Mouse (Mus musculus) ES-E14 (cell line): ENCODE results near the gene Mtx1.

Experiments
- CHD2 ChIP-seq: IDR thresholded peaks from 2 replicates; pipeline ENCODE4 v1.6.1; 2014; ENCODE audit warnings: mild to moderate bottlenecking, low read depth, low read length, inconsistent platforms
- HCFC1 ChIP-seq: IDR thresholded peaks from 2 replicates; pipeline ENCODE4 v1.6.1; 2012; ENCODE audit warnings: low read length, inconsistent platforms, borderline replicate concordance; ENCODE audit not compliant: insufficient read depth
- MAFK ChIP-seq: IDR thresholded peaks from 2 replicates; pipeline ENCODE4 v1.6.1; 2014; ENCODE audit warnings: mild to moderate bottlenecking, low read depth, low read length, inconsistent platforms; ENCODE audit not compliant: insufficient read depth
- ZNF384 ChIP-seq: IDR thresholded peaks from 2 replicates; pipeline ENCODE4 v1.6.1; 2012; ENCODE audit warnings: low read depth, low read length, inconsistent platforms

- no peak for TF ChIP-seq ZNF384
- no peak for TF ChIP-seq MAFK
- TF ChIP-seq CHD2, result no peak
- TF ChIP-seq HCFC1, result no peak
Measured at GRCm38 (mm10) chr3:89199839-89200238, 27.0 kb downstream of the Mtx1 start.
